Mouse (Mus musculus): ENCODE data around the gene Adam1a.

DNA sequence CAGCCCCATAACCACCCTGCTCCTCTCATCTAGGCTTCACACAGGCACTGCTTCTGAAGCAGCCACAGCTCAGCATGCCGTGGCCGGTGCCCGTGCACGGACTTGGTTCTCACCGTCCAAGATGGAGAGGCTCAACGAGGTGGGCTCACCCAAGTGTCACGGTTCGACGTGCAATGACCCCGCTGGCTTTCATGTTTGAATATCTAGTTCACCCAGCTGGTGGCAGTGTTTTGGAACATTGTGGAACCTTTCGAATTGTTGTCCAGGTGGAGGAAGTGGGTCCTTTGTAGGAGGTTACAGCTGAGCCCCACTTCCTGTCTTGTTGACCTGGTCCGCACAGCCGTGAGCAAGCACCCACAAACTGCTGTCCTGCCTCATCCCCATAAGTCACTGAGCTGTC is 28.9 kb upstream of the Adam1a start:
- no peak for TF ChIP-seq CTCF (IDR thresholded peaks at IDR 0.05; ENCODE audit: low read depth)
- no peak for TF ChIP-seq EP300 (optimal IDR thresholded peaks at IDR 0.05)
